Mouse (Mus musculus) myocyte (in vitro differentiated cells): ENCODE data around the gene Etv6. TPM values are rescaled to one million over a fixed set of nuclear protein-coding genes. Genes with fewer than 3 reads are reported as not detected.

Experiments
- H3K27me3 ChIP-seq: one replicate; pipeline ENCODE4 v1.6.1; 2011; ENCODE audit not compliant: control insufficient read depth, insufficient read depth, insufficient read length
- H3K36me3 ChIP-seq: one replicate; pipeline ENCODE4 v1.6.1; 2011; ENCODE audit not compliant: control insufficient read depth, insufficient read depth
- H3K4me2 ChIP-seq: one replicate; pipeline ENCODE4 v1.6.1; 2011; ENCODE audit warnings: low read depth, control low read depth
- H3K4me3 ChIP-seq: one replicate; pipeline ENCODE4 v1.5.1; 2011; ENCODE audit warnings: mild to moderate bottlenecking, control low read depth, moderate library complexity
- H3K79me2 ChIP-seq: one replicate; pipeline ENCODE4 v1.6.1; 2011; ENCODE audit not compliant: control insufficient read depth, insufficient read depth
- H3ac ChIP-seq: one replicate; pipeline ENCODE4 v1.6.1; 2011; ENCODE audit not compliant: control insufficient read depth, insufficient read length
- CEBPB ChIP-seq: IDR thresholded peaks from 2 replicates; pipeline ENCODE4 v1.6.1; 2011; ENCODE audit warnings: mild to moderate bottlenecking, moderate library complexity; ENCODE audit not compliant: poor library complexity, insufficient read depth, severe bottlenecking
- E2F4 ChIP-seq: IDR thresholded peaks from one replicate; pipeline ENCODE4 v1.6.1; 2011; ENCODE audit warnings: mild to moderate bottlenecking, control low read depth, moderate library complexity; ENCODE audit not compliant: insufficient read depth
- MAX ChIP-seq: IDR thresholded peaks from one replicate; pipeline ENCODE4 v1.6.1; 2011; ENCODE audit warnings: low read depth, mild to moderate bottlenecking, control low read depth
- MYOD1 ChIP-seq, 3 experiments: IDR thresholded peaks; one replicate each; pipeline ENCODE4 v1.6.1; 2011; ENCODE audit warnings: control low read depth in 2 of 3, low read depth in 2 of 3, mild to moderate bottlenecking in 2 of 3, moderate library complexity in 1 of 3; ENCODE audit not compliant: insufficient read length in 2 of 3, control insufficient read depth in 1 of 3
- MYOG ChIP-seq, 3 experiments: IDR thresholded peaks; one replicate each; pipeline ENCODE4 v1.6.1; 2011; ENCODE audit warnings: control low read depth in 2 of 3, low read depth in 2 of 3, mild to moderate bottlenecking in 2 of 3; ENCODE audit not compliant: insufficient read length in 2 of 3, control insufficient read depth in 1 of 3, insufficient read depth in 1 of 3
- POLR2A ChIP-seq: IDR thresholded peaks from one replicate; pipeline ENCODE4 v1.6.1; 2011; ENCODE audit warnings: low read depth, mild to moderate bottlenecking, control low read depth, moderate library complexity; ENCODE audit not compliant: insufficient read length
- POLR2AphosphoS2 ChIP-seq: IDR thresholded peaks from one replicate; pipeline ENCODE4 v1.6.1; 2011; ENCODE audit warnings: low read depth, control low read depth; ENCODE audit not compliant: insufficient read length
- REST ChIP-seq: IDR thresholded peaks from one replicate; pipeline ENCODE4 v1.6.1; 2011; ENCODE audit warnings: mild to moderate bottlenecking, control low read depth, moderate library complexity; ENCODE audit not compliant: insufficient read depth, insufficient read length
- SRF ChIP-seq: IDR thresholded peaks from one replicate; pipeline ENCODE4 v1.6.1; 2011; ENCODE audit warnings: low read depth; ENCODE audit not compliant: control insufficient read depth, insufficient read length
- TCF12 ChIP-seq: IDR thresholded peaks from one replicate; pipeline ENCODE4 v1.6.1; 2011; ENCODE audit warnings: mild to moderate bottlenecking, control low read depth; ENCODE audit not compliant: poor library complexity, insufficient read depth, severe bottlenecking
- TCF3 ChIP-seq: IDR thresholded peaks from one replicate; pipeline ENCODE4 v1.6.1; 2011; ENCODE audit warnings: low read depth, control low read depth; ENCODE audit not compliant: insufficient read length
- USF1 ChIP-seq: IDR thresholded peaks from one replicate; pipeline ENCODE4 v1.6.1; 2011; ENCODE audit warnings: low read depth, mild to moderate bottlenecking, control low read depth, moderate library complexity
- polyA plus RNA-seq: library from polyadenylated mRNA; unstranded; fragments of >200 nt; fragmentation: generic; extraction: Trizol; gene quantifications from one replicate; pipeline ENCODE4 v1.2.1, GENCODE M21; 2012; ENCODE audit warnings: missing spikeins

Etv6 gene
- polyA plus RNA-seq, 1 experiment = 6.8 TPM

- no peak overlapping the region for H3K4me2 ChIP-seq
- H3K36me3 ChIP-seq = no peaks in the 10 kb centered on the region
- H3K27me3 ChIP-seq = no peaks in the 10 kb centered on the region
- H3K4me3 ChIP-seq = no peak overlapping the region
- H3K79me2 ChIP-seq = no peaks in the 10 kb centered on the region
- TF ChIP-seq MAX (no peak), E2F4 (no peak), USF1 (no peak), MYOG (IDR thresholded peaks at IDR 0.05; ENCODE audit: control insufficient read depth in 1 of 3, insufficient read depth in 1 of 3, insufficient read length in 2 of 3, low read depth in 2 of 3) (no peak), SRF (no peak), POLR2A (no peak), REST (no peak), TCF3 (no peak), MYOD1 (IDR thresholded peaks at IDR 0.05; ENCODE audit: control insufficient read depth in 1 of 3, insufficient read length in 2 of 3, low read depth in 2 of 3) (no peak), POLR2AphosphoS2 (no peak), CEBPB (no peak), TCF12 (no peak)
- no peak overlapping the region for H3ac ChIP-seq
These were observed 113.0 kb downstream of the Etv6 start for GRCm38 (mm10) chr6:134148443-134148942.

GRCm38 (mm10) chr6:134149606-134150005 is 114.1 kb downstream of the Etv6 start:
- Histone ChIP-seq H3K4me2 (no peak overlapping the region), H3K27me3 (no peaks in the 10 kb centered on the region), H3ac (no peak overlapping the region), H3K4me3 (no peak overlapping the region), H3K36me3 (no peaks in the 10 kb centered on the region), H3K79me2 (no peaks in the 10 kb centered on the region)
- TF ChIP-seq MAX (no peak), TCF3 (no peak), REST (no peak), TCF12 (no peak), POLR2A (no peak), SRF (no peak), CEBPB (no peak), MYOD1 (IDR thresholded peaks at IDR 0.05; ENCODE audit: control insufficient read depth in 1 of 3, insufficient read length in 2 of 3, low read depth in 2 of 3) (no peak), USF1 (no peak), E2F4 (no peak), POLR2AphosphoS2 (no peak), MYOG (IDR thresholded peaks at IDR 0.05; ENCODE audit: control insufficient read depth in 1 of 3, insufficient read depth in 1 of 3, insufficient read length in 2 of 3, low read depth in 2 of 3) (no peak)

DNA sequence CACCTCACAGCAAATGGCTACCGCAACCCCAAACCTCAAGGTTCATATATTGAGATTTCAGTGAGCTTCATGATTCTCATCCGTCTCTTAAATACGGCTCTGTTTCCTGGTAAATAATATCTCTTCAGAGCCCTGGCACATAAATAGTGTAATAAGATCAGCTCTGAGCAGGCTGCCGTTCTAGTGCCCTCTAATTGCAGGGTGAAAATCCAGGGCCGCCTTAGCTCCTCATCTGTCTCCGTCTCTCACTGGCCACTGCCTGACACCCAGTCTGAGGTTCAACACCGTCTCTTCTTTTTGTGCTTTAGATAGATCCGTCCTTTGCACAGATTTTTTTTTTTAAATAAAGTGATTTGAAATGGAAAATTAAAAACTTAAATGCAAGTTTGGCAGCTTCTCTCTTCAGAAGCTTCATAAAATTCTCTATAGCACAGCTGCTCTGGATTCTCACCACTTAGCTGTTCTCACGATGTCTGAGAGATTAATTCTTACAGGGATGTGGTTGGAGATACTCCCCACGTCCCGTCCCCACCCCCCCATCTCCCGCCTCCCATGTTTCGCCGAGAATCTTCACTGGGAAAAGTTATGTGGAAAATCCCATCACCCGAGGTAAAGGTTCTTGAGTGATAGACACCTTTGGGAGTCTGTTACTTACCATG is 115.7 kb downstream of the Etv6 start:
- H3K4me2 ChIP-seq = peak overlapping the region; percentile 73
- H3K27me3 ChIP-seq = no peaks in the 10 kb centered on the region
- H3K4me3 ChIP-seq = no peak overlapping the region
- H3ac ChIP-seq = no peak overlapping the region
- H3K36me3 ChIP-seq = no peaks in the 10 kb centered on the region
- H3K79me2 ChIP-seq = no peaks in the 10 kb centered on the region
- TF ChIP-seq TCF3 = no peak
- no peak for TF ChIP-seq CEBPB
- no peak for TF ChIP-seq POLR2AphosphoS2
- TF ChIP-seq TCF12 = no peak
- peak in 2 of 3 experiments; percentile 43 to 72 for TF ChIP-seq MYOD1 (IDR thresholded peaks at IDR 0.05; ENCODE audit: control insufficient read depth in 1 of 3, insufficient read length in 2 of 3, low read depth in 2 of 3)
- TF ChIP-seq POLR2A = no peak

DNA sequence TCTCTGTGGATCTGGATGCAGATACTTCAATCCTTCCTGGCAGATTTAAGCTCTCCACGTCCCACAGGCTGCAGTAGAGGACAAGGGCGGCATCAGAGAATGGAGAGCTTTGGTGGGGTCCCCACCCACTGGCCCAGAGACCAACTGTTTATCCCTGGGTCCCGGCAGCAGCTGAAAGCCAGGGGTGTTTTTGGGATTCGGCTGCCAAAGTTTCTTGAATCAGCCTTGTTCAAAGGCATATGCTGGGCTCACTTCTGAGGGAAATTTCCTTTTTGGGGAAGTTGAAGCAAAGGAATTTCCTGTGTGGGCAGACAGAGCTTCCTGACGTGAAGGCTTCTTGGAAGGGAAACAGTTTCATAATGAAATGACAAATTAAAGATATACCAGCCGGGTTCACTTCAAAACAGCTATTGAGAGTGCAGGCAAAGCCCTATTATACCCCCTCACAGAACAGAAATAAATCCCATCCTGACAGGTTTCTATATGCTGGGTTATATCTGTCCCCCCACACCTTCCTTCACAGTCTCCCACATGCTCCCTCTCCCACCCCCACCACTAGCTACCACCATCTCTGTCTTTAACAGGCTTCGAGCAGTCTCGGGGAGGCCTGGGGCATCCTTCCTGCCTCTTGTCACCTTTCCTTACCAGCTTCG is 116.5 kb downstream of the Etv6 start:
- Histone ChIP-seq H3K36me3 (peaks cover 7% of the 10 kb centered on the region), H3K4me2 (peak overlapping the region; percentile 73), H3ac (no peak overlapping the region), H3K4me3 (no peak overlapping the region), H3K79me2 (no peaks in the 10 kb centered on the region), H3K27me3 (no peaks in the 10 kb centered on the region)
- TF ChIP-seq SRF = no peak
- TF ChIP-seq POLR2AphosphoS2 = no peak
- no peak for TF ChIP-seq TCF3
- no peak for TF ChIP-seq REST
- TF ChIP-seq MYOD1 (IDR thresholded peaks at IDR 0.05; ENCODE audit: control insufficient read depth in 1 of 3, insufficient read length in 2 of 3, low read depth in 2 of 3) = no peak
- TF ChIP-seq TCF12 = no peak
- TF ChIP-seq MAX = no peak
- TF ChIP-seq CEBPB = no peak
- no peak for TF ChIP-seq POLR2A
- no peak for TF ChIP-seq USF1
- TF ChIP-seq MYOG (IDR thresholded peaks at IDR 0.05; ENCODE audit: control insufficient read depth in 1 of 3, insufficient read depth in 1 of 3, insufficient read length in 2 of 3, low read depth in 2 of 3) = no peak
- TF ChIP-seq E2F4 = no peak
